Mouse (Mus musculus) cerebellum, adult 2 months (tissue): ENCODE measurements at regions not wholly inside any gene's neighbourhood (a gene's known extent, or its start where the extent isn't known, plus 50 kb on each side); places are given as distances from the start of the nearest gene placed in this dataset.

Source experiments
- CTCF ChIP-seq: fragments of 200-500 bp; IDR thresholded peaks from 2 replicates; pipeline ENCODE4 v1.5.1; 2011; ENCODE audit warnings: low read depth, mild to moderate bottlenecking, control low read depth, low read length, moderate library complexity, borderline replicate concordance; ENCODE audit not compliant: insufficient read depth
- POLR2A ChIP-seq: fragments of 200-500 bp; IDR thresholded peaks from 2 replicates; pipeline ENCODE4 v1.6.1; 2011; ENCODE audit warnings: low read length, control low read depth, borderline replicate concordance; ENCODE audit not compliant: insufficient read depth

GRCm38 (mm10) chr13:83739131-83739530, 235.3 kb downstream of the Mef2c start:
- TF ChIP-seq CTCF (no peak), POLR2A (no peak)
